Mouse (Mus musculus) hindbrain, postnatal 0 days (tissue): ENCODE results near the gene Tst. TPM values are rescaled to one million over a fixed set of nuclear protein-coding genes. Genes with fewer than 3 reads are reported as not detected.

Experiments
- ATAC-seq: fragments of 200-750 bp; cut with Nextera tagmentation; 2 replicates; pipeline ENCODE4 v1.8.0; 2017; ENCODE audit warnings: mild to moderate bottlenecking, moderate TSS enrichment, moderate library complexity
- DNase-seq: peaks from one replicate; pipeline ENCODE4 v3.0.0-alpha.2; 2015; ENCODE audit warnings: low spot score
- H3K27ac ChIP-seq: fragments of 300-500 bp; sonication (generic); 2 replicates; pipeline ENCODE4 v1.5.1; 2014; ENCODE audit warnings: mild to moderate bottlenecking
- H3K27me3 ChIP-seq: fragments of 300-500 bp; sonication (generic); 2 replicates; pipeline ENCODE4 v1.6.1; 2014; ENCODE audit warnings: low read length, mixed read lengths; ENCODE audit not compliant: insufficient read depth
- H3K36me3 ChIP-seq: fragments of 300-500 bp; sonication (generic); 2 replicates; pipeline ENCODE4 v1.6.1; 2014; ENCODE audit warnings: low read length, mixed read lengths; ENCODE audit not compliant: insufficient read depth
- H3K4me1 ChIP-seq: fragments of 300-500 bp; sonication (generic); 2 replicates; pipeline ENCODE4 v1.6.1; 2014; ENCODE audit warnings: antibody characterized with exemption, low read length, mixed read lengths; ENCODE audit not compliant: insufficient read depth
- H3K4me2 ChIP-seq: fragments of 300-500 bp; sonication (generic); 2 replicates; pipeline ENCODE4 v1.6.1; 2014; ENCODE audit warnings: low read depth, mild to moderate bottlenecking, low read length, moderate library complexity, mixed read lengths
- H3K4me3 ChIP-seq: fragments of 300-500 bp; sonication (generic); 2 replicates; pipeline ENCODE4 v1.5.1; 2014; ENCODE audit warnings: low read length
- H3K9ac ChIP-seq: fragments of 300-500 bp; sonication (generic); replicated peaks from 2 replicates; pipeline ENCODE4 v1.6.1; 2014; ENCODE audit warnings: mild to moderate bottlenecking, low read length, moderate library complexity, mixed read lengths
- H3K9me3 ChIP-seq: fragments of 300-500 bp; sonication (generic); 2 replicates; pipeline ENCODE4 v1.6.1; 2016; ENCODE audit warnings: low read length, mixed read lengths
- CTCF ChIP-seq: IDR thresholded peaks from 2 replicates; pipeline ENCODE4 v1.5.1; 2016; ENCODE audit warnings: antibody characterized with exemption, control low read depth, low read depth
- WGBS: fragments of 180-500 bp; shearing (Covaris S2); extraction: QIAGEN DNeasy Blood & Tissue Kit; methylation state at CpG from one replicate; pipeline ENCODE4 v1.1.7; 2014; 5-methylcytosine and 5-hydroxymethylcytosine counted together
- polyA plus RNA-seq: library from polyadenylated mRNA; unstranded; fragments of >200 nt; fragmentation: Nextera tagmentation; extraction: Ambion mirVana; gene quantifications from 2 replicates; pipeline ENCODE4 v1.2.1, GENCODE M21; 2015
- total RNA-seq: library from RNA; depleted of rRNA; stranded (reverse); fragments of >200 nt; gene quantifications from 2 replicates; pipeline ENCODE4 v1.2.3, GENCODE M21; 2014

Gene Tst
- total and polyA plus RNA-seq, 2 experiments from 2014 or later, result 64.4 to 75.1 TPM

DNA sequence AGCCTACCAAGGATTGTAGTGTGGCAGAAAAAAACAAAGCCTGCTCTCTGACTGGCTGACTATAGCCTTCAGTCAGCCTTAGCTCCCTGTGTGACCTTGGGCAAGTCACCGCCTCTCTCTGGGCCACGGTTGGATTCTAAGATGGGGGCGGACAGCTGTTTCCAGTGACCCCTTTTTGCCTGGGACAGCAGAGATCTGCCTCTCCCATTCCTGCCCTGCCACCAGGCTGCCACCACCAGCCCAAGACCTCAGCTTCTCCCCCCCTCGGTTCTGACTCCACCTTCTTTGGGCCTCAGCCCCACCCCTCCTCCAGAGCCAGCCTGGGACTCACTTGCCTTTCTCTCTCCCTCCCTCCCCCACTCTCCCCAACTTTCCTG, 32.3 kb upstream of the Tst start:
- no peaks in the 10 kb centered on the region for H3K27me3 ChIP-seq
- H3K27ac ChIP-seq, result no peak overlapping the region
- WGBS, result 37% methylated on average over 4 of the region's 4 CpGs
- H3K4me2 ChIP-seq, result no peak overlapping the region
- H3K4me1 ChIP-seq, result peaks cover 16% of the 10 kb centered on the region; the same call in 1 of the 2 replicates
- no peak overlapping the region for H3K9ac ChIP-seq
- no peak for DNase-seq
- no peaks in the 10 kb centered on the region for H3K9me3 ChIP-seq
- TF ChIP-seq CTCF, result no peak
- ATAC-seq, result no peak
- no peak overlapping the region for H3K4me3 ChIP-seq
- H3K36me3 ChIP-seq, result peaks cover 18% of the 10 kb centered on the region; the same call in 1 of the 2 replicates

DNA sequence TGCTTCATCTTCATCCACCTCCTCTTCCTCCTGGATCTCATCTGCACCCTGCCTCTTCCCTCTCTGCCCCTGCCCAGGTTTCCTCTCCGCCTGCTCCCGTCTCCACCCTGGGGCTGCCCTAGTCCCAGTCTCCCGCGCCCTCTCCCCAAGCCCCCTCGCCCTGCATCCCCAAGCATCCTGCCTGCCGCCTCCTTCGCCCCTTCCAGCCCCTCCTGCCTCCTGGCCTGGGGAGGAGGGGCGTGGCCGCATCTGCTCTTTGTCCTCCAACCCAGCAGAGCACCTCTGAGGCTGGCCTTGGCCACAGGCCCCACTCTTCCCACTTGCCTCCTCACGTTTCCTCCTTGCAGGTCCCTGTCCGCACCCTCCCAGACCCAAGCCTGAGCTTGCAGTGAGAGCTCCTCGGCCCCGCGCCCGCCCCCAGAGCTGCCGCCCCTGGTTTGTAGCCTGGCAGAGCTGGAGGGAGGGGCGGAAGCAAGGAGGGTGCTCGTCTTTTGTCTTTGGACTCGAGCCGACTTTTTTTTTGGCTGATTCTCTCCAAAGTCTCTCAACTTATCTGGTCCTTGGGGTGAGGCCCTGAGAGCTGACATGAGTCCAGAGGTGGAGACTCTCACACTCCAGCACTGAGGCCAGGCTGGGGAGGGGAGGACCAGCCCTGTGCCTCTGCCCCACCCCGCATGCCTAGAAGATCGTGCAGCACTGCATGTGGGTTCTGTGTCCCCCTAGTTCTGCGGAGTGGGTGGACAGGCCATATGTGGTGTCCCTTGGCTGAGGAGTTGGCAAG, 31.7 kb upstream of the Tst start:
- H3K36me3 ChIP-seq, result peaks cover 18% of the 10 kb centered on the region; the same call in 1 of the 2 replicates
- no peaks in the 10 kb centered on the region for H3K9me3 ChIP-seq
- H3K4me1 ChIP-seq, result peaks cover 16% of the 10 kb centered on the region; the same call in 1 of the 2 replicates
- H3K27me3 ChIP-seq, result no peaks in the 10 kb centered on the region
- H3K4me2 ChIP-seq, result peak overlapping the region; percentile 52; the same call in 1 of the 2 replicates
- peak overlapping the region; percentile 51; the same call in 1 of the 2 replicates for H3K27ac ChIP-seq
- peak overlapping the region; percentile 46; the same call in 1 of the 2 replicates for H3K9ac ChIP-seq
- ATAC-seq, result peak; percentile 6; the same call in 1 of the 2 replicates
- H3K4me3 ChIP-seq, result 0 out of 2 replicates have a peak overlapping the region, but pooled peaks have one; percentile 8
- peak; percentile 50 for DNase-seq
- 22% methylated on average over 23 of the region's 23 CpGs for WGBS
- TF ChIP-seq CTCF, result no peak

DNA sequence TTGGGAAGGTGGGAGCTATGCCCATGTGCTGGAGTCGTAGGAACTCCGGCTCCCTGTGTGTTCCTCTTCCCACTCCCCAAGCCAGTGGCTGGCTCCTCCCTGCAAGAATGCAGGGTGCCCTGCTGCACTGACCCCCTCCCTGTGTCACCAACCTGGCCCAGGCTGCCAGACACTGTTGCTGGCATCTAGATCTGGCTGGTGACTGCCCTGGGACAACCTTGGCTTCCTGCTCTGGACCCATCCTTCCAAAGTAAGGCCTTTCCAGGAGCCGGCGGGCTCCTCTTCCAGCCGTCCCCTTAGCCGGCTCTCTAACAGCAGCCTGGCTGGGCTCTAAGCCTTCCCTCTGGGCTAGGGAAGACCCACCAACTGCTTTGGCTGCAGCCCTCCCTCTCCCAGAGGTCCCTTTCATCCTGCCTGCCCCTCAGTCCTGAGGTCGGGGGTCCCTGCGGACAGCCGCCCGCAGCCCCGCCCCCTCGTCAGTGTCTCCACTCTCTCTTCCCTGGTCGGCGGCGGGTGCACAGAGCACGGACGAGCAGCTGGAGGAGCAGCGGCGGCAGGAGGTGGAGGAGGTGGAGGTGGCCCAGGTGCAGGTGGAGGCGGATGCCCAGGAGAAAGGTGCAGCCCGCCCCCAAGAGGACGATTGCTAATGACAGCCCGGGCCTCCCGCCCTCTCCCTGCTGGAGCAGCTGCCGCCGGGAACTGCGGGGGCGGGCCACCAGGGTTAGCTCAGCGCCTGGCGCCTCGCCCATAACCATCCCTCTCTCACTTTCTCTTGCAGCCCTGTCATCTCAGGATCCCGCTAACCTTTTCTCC, 30.9 kb upstream of the Tst start:
- H3K9me3 ChIP-seq, result no peaks in the 10 kb centered on the region
- 11% methylated on average over 27 of the region's 32 CpGs for WGBS
- peaks cover 23% of the 10 kb centered on the region for H3K36me3 ChIP-seq

DNA sequence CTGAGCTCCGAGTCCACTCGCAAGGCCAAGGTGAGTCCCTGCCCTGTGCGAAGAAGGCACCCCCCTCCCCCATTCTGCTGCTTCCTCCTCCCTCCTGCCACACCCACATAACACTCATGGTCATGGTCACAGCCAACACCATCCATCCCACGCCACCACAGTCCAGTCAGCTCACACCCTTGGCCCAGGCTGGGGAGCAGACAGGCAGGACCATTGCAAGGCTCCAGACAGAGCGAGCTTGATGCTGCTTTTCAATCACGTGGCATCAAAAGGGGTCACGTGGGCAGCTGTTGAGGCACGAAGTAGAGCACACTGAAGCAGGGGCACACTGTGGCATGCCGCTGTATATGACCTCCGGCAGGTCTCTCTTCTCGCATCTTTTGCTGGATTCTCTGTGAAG, 30.0 kb upstream of the Tst start:
- H3K27me3 ChIP-seq, result no peaks in the 10 kb centered on the region
- no peak for DNase-seq
- no peak for TF ChIP-seq CTCF
- H3K4me1 ChIP-seq, result peaks cover 22% of the 10 kb centered on the region; the same call in 1 of the 2 replicates
- H3K4me3 ChIP-seq, result no peak overlapping the region
- no peak overlapping the region for H3K27ac ChIP-seq
- H3K9me3 ChIP-seq, result no peaks in the 10 kb centered on the region
- ATAC-seq, result no peak
- no peak overlapping the region for H3K9ac ChIP-seq
- H3K4me2 ChIP-seq, result no peak overlapping the region
- 81% methylated on average over 11 of the region's 11 CpGs for WGBS
- H3K36me3 ChIP-seq, result peaks cover 29% of the 10 kb centered on the region

More for the DNA sequence above, 30.9 kb upstream of the Tst start:
- no peaks in the 10 kb centered on the region for H3K27me3 ChIP-seq
- ATAC-seq, result peak; percentile 46
- DNase-seq, result peak; percentile 85
- H3K9ac ChIP-seq, result peak overlapping the region; percentile 46
- H3K4me2 ChIP-seq, result peak overlapping the region; percentile 52
- peaks cover 18% of the 10 kb centered on the region; the same call in 1 of the 2 replicates for H3K4me1 ChIP-seq
- peak overlapping the region; percentile 8; the same call in 1 of the 2 replicates for H3K4me3 ChIP-seq
- H3K27ac ChIP-seq, result peak overlapping the region; percentile 51; the same call in 1 of the 2 replicates
- TF ChIP-seq CTCF, result peak; percentile 31; the same call in 1 of the 2 replicates

DNA sequence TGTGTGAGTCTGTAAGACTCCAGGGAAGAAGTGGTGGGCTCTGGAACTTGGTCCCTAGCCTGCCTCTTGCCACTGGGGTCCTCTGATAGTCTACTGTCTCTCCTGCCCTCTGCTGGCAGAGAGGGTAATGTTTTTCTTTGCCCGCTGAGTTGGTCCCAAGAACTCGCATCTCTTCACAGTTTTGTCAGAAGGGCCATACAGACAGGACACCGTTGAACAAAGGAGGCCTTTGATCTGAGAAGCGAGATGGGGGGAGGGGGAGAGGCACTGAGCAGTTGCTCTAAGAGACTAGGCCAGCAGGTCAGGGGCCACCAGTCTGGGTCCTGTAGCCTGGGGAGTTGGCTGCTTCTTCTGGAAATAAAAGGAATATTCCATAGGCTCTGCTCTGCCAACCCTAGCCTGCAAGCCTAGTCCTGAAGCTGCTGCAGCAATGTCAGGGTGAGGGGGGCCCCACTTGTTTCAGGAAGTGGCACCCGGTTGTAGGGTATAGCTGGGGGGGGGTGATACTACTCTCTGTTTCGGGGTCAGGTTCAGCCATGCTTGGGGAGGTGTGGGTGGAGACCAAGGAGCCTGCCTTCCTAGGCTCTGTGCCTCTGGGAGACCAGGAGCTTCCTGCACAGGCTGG, 29.3 kb upstream of the Tst start:
- 23% methylated on average over 6 of the region's 6 CpGs for WGBS
- ATAC-seq (0 out of 2 replicates have a peak, but pooled peaks have one; percentile 11), DNase-seq (peak; percentile 79)
- no peak overlapping the region for H3K4me2 ChIP-seq
- H3K27ac ChIP-seq, result no peak overlapping the region
- H3K36me3 ChIP-seq, result peaks cover 29% of the 10 kb centered on the region
- no peaks in the 10 kb centered on the region for H3K9me3 ChIP-seq
- peak; percentile 84 for TF ChIP-seq CTCF
- H3K4me1 ChIP-seq, result peaks cover 22% of the 10 kb centered on the region; the same call in 1 of the 2 replicates
- no peak overlapping the region for H3K4me3 ChIP-seq
- H3K27me3 ChIP-seq, result no peaks in the 10 kb centered on the region
- no peak overlapping the region for H3K9ac ChIP-seq

DNA sequence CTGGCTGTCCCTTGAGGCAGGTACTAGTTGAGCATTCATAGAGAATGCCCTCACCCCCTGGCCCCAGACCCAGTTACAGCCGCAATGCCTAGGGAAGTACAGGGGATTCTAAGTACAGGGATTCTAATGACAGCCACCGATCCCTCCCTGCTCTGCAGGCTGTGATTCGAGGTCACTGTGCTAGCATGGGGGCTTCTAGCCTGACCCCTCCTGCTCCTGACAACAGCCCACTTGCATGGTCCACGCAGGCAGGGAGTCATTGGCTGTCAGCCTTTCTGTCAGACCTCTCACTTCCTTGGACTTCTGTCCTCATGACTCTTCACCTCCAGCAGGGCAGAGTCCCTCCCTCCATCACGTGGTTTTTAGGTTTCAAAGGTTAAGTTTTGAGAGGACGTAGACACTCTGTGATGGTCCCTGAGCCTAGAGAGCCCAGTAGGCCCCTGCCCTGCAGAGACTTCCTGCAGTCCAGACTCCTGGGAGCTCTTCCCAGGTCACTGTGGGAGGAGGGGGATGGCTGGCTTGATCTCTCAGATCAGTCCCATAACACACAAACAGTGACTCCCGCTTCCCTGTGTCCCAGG, 25.9 kb upstream of the Tst start:
- Histone ChIP-seq H3K27me3 (no peaks in the 10 kb centered on the region), H3K9me3 (no peaks in the 10 kb centered on the region), H3K4me2 (no peak overlapping the region), H3K27ac (no peak overlapping the region), H3K4me1 (peaks cover 14% of the 10 kb centered on the region; the same call in 1 of the 2 replicates), H3K4me3 (no peak overlapping the region), H3K9ac (no peak overlapping the region), H3K36me3 (peaks cover 29% of the 10 kb centered on the region)
- no peak for DNase-seq
- ATAC-seq, result no peak
- WGBS, result 83% methylated on average over 7 of the region's 7 CpGs
- no peak for TF ChIP-seq CTCF
